Mouse (Mus musculus) megakaryocyte-erythroid progenitor cell, adult 5-6 weeks (primary cell): ENCODE results near the gene Olfr1049. TPM values are rescaled to one million over a fixed set of nuclear protein-coding genes. Genes with fewer than 3 reads are reported as not detected.
"Not testable (repeated sequence)": the region's sequence is repeated elsewhere in the genome, so short reads cannot be mapped to it uniquely, and the experiment has no call there.

Experiments used
- ATAC-seq: replicated peaks from 2 replicates; pipeline ENCODE4 v1.8.0; 2016; ENCODE audit warnings: mild to moderate bottlenecking, inconsistent platforms; ENCODE audit not compliant: severe bottlenecking, poor library complexity, low FRiP score, low TSS enrichment
- total RNA-seq, 2 experiments: library from RNA; stranded (forward) in 1 of 2; stranded (reverse) in 1 of 2; fragments of 200-1000, 215-1000 nt in 1 of 2; fragments of >200 nt in 1 of 2; fragmentation: Nextera tagmentation in 1 of 2; gene quantifications; 2 replicates each; pipeline ENCODE4 v1.2.3; 2014 to 2017

The Olfr1049 gene
- total RNA-seq (2014; fragmentation: Nextera tagmentation) (not detected in 2 replicates), total RNA-seq (2017) (not detected in 2 replicates)

GRCm38 (mm10) chr2:86258228-86258627 is at the start of gene Olfr1049:
Gene Olfr1049, minus strand, starts transcription at chr2:86258328.
- ATAC-seq = not testable (repeated sequence)

GRCm38 (mm10) chr2:86292155-86292554 is 34.0 kb upstream of the Olfr1049 start, which contains the start of gene Olfr1052:
Gene Olfr1052, plus strand, starts transcription at chr2:86292455.
- ATAC-seq = no peak

GRCm38 (mm10) chr2:86278988-86279387 is 20.9 kb upstream of the Olfr1049 start, which contains the start of gene Olfr1051:
Gene Olfr1051, minus strand, starts transcription at chr2:86279088.
- not testable (repeated sequence) for ATAC-seq

- no peak for ATAC-seq
These were observed 17.9 kb downstream of the Olfr1049 start, which contains the start of gene Olfr1048 for GRCm38 (mm10) chr2:86240189-86240588. Gene Olfr1048, minus strand, starts transcription at chr2:86240289.

- ATAC-seq = no peak
These were observed 26.8 kb downstream of the Olfr1049 start, which contains the start of gene Olfr1047 for GRCm38 (mm10) chr2:86231301-86231700. Gene Olfr1047, minus strand, starts transcription at chr2:86231401.

- no peak for ATAC-seq
These were observed 38.9 kb downstream of the Olfr1049 start, which contains the start of gene Olfr1046 for GRCm38 (mm10) chr2:86219214-86219613. Gene Olfr1046, minus strand, starts transcription at chr2:86219314.

Other genes with a start within 250 kb of the Olfr1049 start
- gene Olfr1033, start 237.7 kb downstream of the Olfr1049 start, total RNA-seq (2014; fragmentation: Nextera tagmentation) = 0.09 TPM in 1 of 2 replicates, not detected in the other
- gene Olfr1033, start 237.7 kb downstream of the Olfr1049 start, total RNA-seq (2017) = not detected in 2 replicates
- gene Olfr1034, start 212.5 kb downstream of the Olfr1049 start, total RNA-seq (2014; fragmentation: Nextera tagmentation) = not detected in 2 replicates
- not detected in 2 replicates for gene Olfr1034, start 212.5 kb downstream of the Olfr1049 start, total RNA-seq (2017)
- not detected in 2 replicates for gene Olfr1036, start 184.3 kb downstream of the Olfr1049 start, total RNA-seq (2014; fragmentation: Nextera tagmentation)
- not detected in 2 replicates for gene Olfr1036, start 184.3 kb downstream of the Olfr1049 start, total RNA-seq (2017)
- gene Olfr1037, start 170.9 kb downstream of the Olfr1049 start, total RNA-seq (2014; fragmentation: Nextera tagmentation) = not detected in 2 replicates
- gene Olfr1037, start 170.9 kb downstream of the Olfr1049 start, total RNA-seq (2017) = not detected in 2 replicates
- not detected in 2 replicates for gene Olfr1039, start 122.4 kb downstream of the Olfr1049 start, total RNA-seq (2014; fragmentation: Nextera tagmentation)
- gene Olfr1039, start 122.4 kb downstream of the Olfr1049 start, total RNA-seq (2017) = not detected in 2 replicates
- not detected in 2 replicates for gene Olfr1040, start 111.6 kb downstream of the Olfr1049 start, total RNA-seq (2014; fragmentation: Nextera tagmentation)
- gene Olfr1040, start 111.6 kb downstream of the Olfr1049 start, total RNA-seq (2017) = not detected in 2 replicates
- not detected in 2 replicates for gene Olfr1042, start 96.5 kb downstream of the Olfr1049 start, total RNA-seq (2014; fragmentation: Nextera tagmentation)
- not detected in 2 replicates for gene Olfr1042, start 96.5 kb downstream of the Olfr1049 start, total RNA-seq (2017)
- gene Olfr1043, start 90.8 kb downstream of the Olfr1049 start, total RNA-seq (2014; fragmentation: Nextera tagmentation) = not detected in 2 replicates
- not detected in 2 replicates for gene Olfr1043, start 90.8 kb downstream of the Olfr1049 start, total RNA-seq (2017)
- not detected in 2 replicates for gene Olfr1044, start 80.5 kb downstream of the Olfr1049 start, total RNA-seq (2014; fragmentation: Nextera tagmentation)
- not detected in 2 replicates for gene Olfr1044, start 80.5 kb downstream of the Olfr1049 start, total RNA-seq (2017)
- not detected in 2 replicates for gene Olfr52, start 72.6 kb downstream of the Olfr1049 start, total RNA-seq (2014; fragmentation: Nextera tagmentation)
- not detected in 2 replicates for gene Olfr52, start 72.6 kb downstream of the Olfr1049 start, total RNA-seq (2017)
- not detected in 2 replicates for gene Olfr1045, start 55.3 kb downstream of the Olfr1049 start, total RNA-seq (2014; fragmentation: Nextera tagmentation)
- gene Olfr1045, start 55.3 kb downstream of the Olfr1049 start, total RNA-seq (2017) = not detected in 2 replicates
- not detected in 2 replicates for gene Olfr1046, start 39.0 kb downstream of the Olfr1049 start, total RNA-seq (2014; fragmentation: Nextera tagmentation)
- not detected in 2 replicates for gene Olfr1046, start 39.0 kb downstream of the Olfr1049 start, total RNA-seq (2017)
- gene Olfr1047, start 26.9 kb downstream of the Olfr1049 start, total RNA-seq (2014; fragmentation: Nextera tagmentation) = not detected in 2 replicates
- gene Olfr1047, start 26.9 kb downstream of the Olfr1049 start, total RNA-seq (2017) = not detected in 2 replicates
- gene Olfr1048, start 18.0 kb downstream of the Olfr1049 start, total RNA-seq (2014; fragmentation: Nextera tagmentation) = not detected in 2 replicates
- not detected in 2 replicates for gene Olfr1048, start 18.0 kb downstream of the Olfr1049 start, total RNA-seq (2017)
- gene Olfr1051, start 20.8 kb upstream of the Olfr1049 start, total RNA-seq (2014; fragmentation: Nextera tagmentation) = not detected in 2 replicates
- not detected in 2 replicates for gene Olfr1051, start 20.8 kb upstream of the Olfr1049 start, total RNA-seq (2017)
- gene Olfr1052, start 34.1 kb upstream of the Olfr1049 start, total RNA-seq (2014; fragmentation: Nextera tagmentation) = not detected in 2 replicates
- gene Olfr1052, start 34.1 kb upstream of the Olfr1049 start, total RNA-seq (2017) = not detected in 2 replicates
- not detected in 2 replicates for gene Olfr1053, start 57.0 kb upstream of the Olfr1049 start, total RNA-seq (2014; fragmentation: Nextera tagmentation)
- not detected in 2 replicates for gene Olfr1053, start 57.0 kb upstream of the Olfr1049 start, total RNA-seq (2017)
- gene Olfr1054, start 77.1 kb upstream of the Olfr1049 start, total RNA-seq (2014; fragmentation: Nextera tagmentation) = not detected in 2 replicates
- gene Olfr1054, start 77.1 kb upstream of the Olfr1049 start, total RNA-seq (2017) = not detected in 2 replicates
- not detected in 2 replicates for gene Olfr1055, start 92.0 kb upstream of the Olfr1049 start, total RNA-seq (2014; fragmentation: Nextera tagmentation)
- not detected in 2 replicates for gene Olfr1055, start 92.0 kb upstream of the Olfr1049 start, total RNA-seq (2017)
- not detected in 2 replicates for gene Olfr1056, start 104.1 kb upstream of the Olfr1049 start, total RNA-seq (2014; fragmentation: Nextera tagmentation)
- gene Olfr1056, start 104.1 kb upstream of the Olfr1049 start, total RNA-seq (2017) = not detected in 2 replicates
- gene Olfr1057, start 120.1 kb upstream of the Olfr1049 start, total RNA-seq (2014; fragmentation: Nextera tagmentation) = not detected in 2 replicates
- gene Olfr1057, start 120.1 kb upstream of the Olfr1049 start, total RNA-seq (2017) = not detected in 2 replicates
- not detected in 2 replicates for gene Olfr1058, start 130.2 kb upstream of the Olfr1049 start, total RNA-seq (2014; fragmentation: Nextera tagmentation)
- gene Olfr1058, start 130.2 kb upstream of the Olfr1049 start, total RNA-seq (2017) = not detected in 2 replicates
- not detected in 2 replicates for gene Olfr1061, start 155.7 kb upstream of the Olfr1049 start, total RNA-seq (2014; fragmentation: Nextera tagmentation)
- not detected in 2 replicates for gene Olfr1061, start 155.7 kb upstream of the Olfr1049 start, total RNA-seq (2017)
- not detected in 2 replicates for gene Olfr1062, start 168.4 kb upstream of the Olfr1049 start, total RNA-seq (2014; fragmentation: Nextera tagmentation)
- gene Olfr1062, start 168.4 kb upstream of the Olfr1049 start, total RNA-seq (2017) = not detected in 2 replicates
- gene Olfr1065, start 192.3 kb upstream of the Olfr1049 start, total RNA-seq (2014; fragmentation: Nextera tagmentation) = not detected in 2 replicates
- gene Olfr1065, start 192.3 kb upstream of the Olfr1049 start, total RNA-seq (2017) = not detected in 2 replicates
- gene Olfr1066, start 197.9 kb upstream of the Olfr1049 start, total RNA-seq (2014; fragmentation: Nextera tagmentation) = not detected in 2 replicates
- gene Olfr1066, start 197.9 kb upstream of the Olfr1049 start, total RNA-seq (2017) = not detected in 2 replicates
- gene Olfr228, start 229.1 kb upstream of the Olfr1049 start, total RNA-seq (2014; fragmentation: Nextera tagmentation) = not detected in 2 replicates
- gene Olfr228, start 229.1 kb upstream of the Olfr1049 start, total RNA-seq (2017) = not detected in 2 replicates